Mouse (Mus musculus): ENCODE data around the gene Napepld.

DNA sequence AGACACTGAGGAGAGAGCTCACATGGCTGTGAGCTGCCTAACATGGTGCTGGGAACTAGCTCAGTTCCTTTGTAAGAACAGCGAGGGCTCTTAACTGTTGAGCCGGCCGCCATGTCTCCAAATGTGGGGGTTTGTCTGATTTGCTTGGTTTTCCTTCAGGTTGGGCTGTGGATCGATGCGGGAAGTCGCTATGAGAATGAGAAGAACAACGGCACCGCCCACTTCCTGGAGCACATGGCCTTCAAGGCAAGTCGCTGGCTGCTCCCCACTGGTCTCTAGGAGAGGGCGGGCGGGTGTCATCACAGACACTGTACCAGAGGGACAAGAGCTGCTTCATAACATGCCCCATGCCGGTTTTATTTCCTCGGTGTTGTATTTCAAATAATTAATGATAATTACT, 38.7 kb upstream of the Napepld start:
- TF ChIP-seq CTCF (IDR thresholded peaks at IDR 0.05; ENCODE audit: control insufficient read depth, insufficient read depth, insufficient replicate concordance, low read depth, low read length) (no peak), POLR2A (IDR thresholded peaks at IDR 0.05; ENCODE audit: control insufficient read depth, low read depth, low read length) (no peak)

Measured in testis, adult 2 months (tissue).